Mouse (Mus musculus): ENCODE measurements at regions not wholly inside any gene's neighbourhood (a gene's known extent, or its start where the extent isn't known, plus 50 kb on each side); places are given as distances from the start of the nearest gene placed in this dataset.
A peak's percentile ranks its signal among the peaks of the same experiment; 100 is the strongest.

DNA sequence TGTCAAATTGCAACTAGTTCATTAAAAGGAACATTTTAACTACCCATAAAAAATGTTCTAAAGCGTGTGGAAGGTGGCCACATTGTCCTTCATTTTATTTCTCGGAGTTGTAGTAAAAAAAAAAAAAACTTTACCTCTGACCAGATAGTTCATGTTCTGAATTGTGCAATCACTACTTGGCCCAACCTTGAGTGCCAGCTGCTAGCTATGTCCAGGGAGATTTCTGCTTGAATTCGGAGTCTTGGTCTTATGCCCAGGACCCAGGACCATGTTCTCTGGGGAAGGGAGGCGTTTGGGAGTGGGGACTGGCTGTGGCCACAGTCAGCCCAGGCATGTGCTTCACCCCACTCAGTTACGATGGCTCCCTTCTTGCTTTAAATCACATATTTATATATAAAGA is 54.9 kb upstream of the Atp1b3 start:
- no peak overlapping the region for H3K9ac ChIP-seq
- no peaks in the 10 kb centered on the region for H3K9me3 ChIP-seq (ENCODE audit: low read depth, low read length)
- 83% methylated on average over 5 of the region's 5 CpGs for WGBS
- DNase-seq (no peak), ATAC-seq (ENCODE audit: insufficient read depth) (no peak)
- H3K4me2 ChIP-seq = no peak overlapping the region
- TF ChIP-seq CTCF (IDR thresholded peaks at IDR 0.05; ENCODE audit: low read depth) = no peak
- 0 out of 2 replicates have a peak, but pooled peaks cover 7% of the 10 kb centered on the region for H3K4me1 ChIP-seq (ENCODE audit: insufficient read depth)
- H3K4me3 ChIP-seq (ENCODE audit: low read depth, low read length) = no peak overlapping the region
- no peaks in the 10 kb centered on the region for H3K27me3 ChIP-seq (ENCODE audit: insufficient read depth, low read length)
- H3K36me3 ChIP-seq (ENCODE audit: insufficient read depth) = no peaks in the 10 kb centered on the region
- no peak overlapping the region for H3K27ac ChIP-seq (ENCODE audit: low read depth)

GRCm38 (mm10) chr9:96415873-96416570 is 51.8 kb upstream of the Atp1b3 start:
- ATAC-seq (ENCODE audit: insufficient read depth) (peak; percentile 65), DNase-seq (peak; percentile 73)
- TF ChIP-seq CTCF (IDR thresholded peaks at IDR 0.05; ENCODE audit: low read depth) = no peak
- WGBS = 31% methylated on average over 5 of the region's 5 CpGs
- no peak overlapping the region for H3K9ac ChIP-seq
- no peaks in the 10 kb centered on the region for H3K9me3 ChIP-seq (ENCODE audit: low read depth, low read length)
- no peaks in the 10 kb centered on the region for H3K27me3 ChIP-seq (ENCODE audit: insufficient read depth, low read length)
- 0 out of 2 replicates have a peak, but pooled peaks cover 7% of the 10 kb centered on the region for H3K4me1 ChIP-seq (ENCODE audit: insufficient read depth)
- peak overlapping the region; percentile 55; the same call in 1 of the 2 replicates for H3K27ac ChIP-seq (ENCODE audit: low read depth)
- H3K4me2 ChIP-seq = 0 out of 2 replicates have a peak overlapping the region, but pooled peaks have one; percentile 4
- no peaks in the 10 kb centered on the region for H3K36me3 ChIP-seq (ENCODE audit: insufficient read depth)
- H3K4me3 ChIP-seq (ENCODE audit: low read depth, low read length) = no peak overlapping the region

All from lung, embryonic 14.5 days (tissue).